Mouse (Mus musculus) cerebellum, adult 2 months (tissue): ENCODE measurements around the gene Gm21969.

ENCODE experiments used
- CTCF ChIP-seq: fragments of 200-500 bp; IDR thresholded peaks from 2 replicates; pipeline ENCODE4 v1.5.1; 2011; ENCODE audit warnings: low read depth, mild to moderate bottlenecking, control low read depth, low read length, moderate library complexity, borderline replicate concordance; ENCODE audit not compliant: insufficient read depth
- POLR2A ChIP-seq: fragments of 200-500 bp; IDR thresholded peaks from 2 replicates; pipeline ENCODE4 v1.6.1; 2011; ENCODE audit warnings: low read length, control low read depth, borderline replicate concordance; ENCODE audit not compliant: insufficient read depth

DNA sequence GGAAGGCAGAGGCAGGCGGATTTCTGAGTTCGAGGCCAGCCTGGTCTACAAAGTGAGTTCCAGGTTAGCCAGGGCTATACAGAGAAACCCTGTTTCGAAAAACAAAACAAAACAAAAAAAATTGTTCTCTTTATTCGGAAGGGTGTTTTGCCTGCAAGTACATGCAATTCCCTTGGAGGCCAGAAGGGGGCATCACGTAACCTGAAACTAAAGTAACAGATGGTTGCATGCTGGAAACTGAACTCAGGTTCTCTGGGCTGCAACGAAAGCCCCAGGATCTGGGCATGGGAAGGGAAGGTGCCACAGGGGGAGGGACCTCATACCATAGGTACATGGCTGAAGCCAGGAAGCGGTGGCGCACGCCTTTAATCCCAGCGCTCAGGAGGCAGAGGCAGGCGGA, 100.5 kb downstream of the Gm21969 start:
- TF ChIP-seq CTCF (no peak), POLR2A (no peak)
